Mouse (Mus musculus) layer of hippocampus, adult 2 months (tissue): ENCODE data around the gene Zfp629. TPM values are rescaled to one million over a fixed set of nuclear protein-coding genes. Genes with fewer than 3 reads are reported as not detected.
"Not testable (repeated sequence)": the region's sequence is repeated elsewhere in the genome, so short reads cannot be mapped to it uniquely, and the experiment has no call there.

Experiments
- DNase-seq, 2 experiments: peaks; one replicate each; pipeline ENCODE4 v3.0.0; 2022; ENCODE audit warnings: low spot score in 2 of 2
- H3K27ac ChIP-seq: fragments of 200-600 bp; 2 replicates; pipeline ENCODE4 v1.8.1; 2022
- H3K4me3 ChIP-seq: fragments of 200-600 bp; 2 replicates; pipeline ENCODE4 v1.8.1; 2022; ENCODE audit warnings: mild to moderate bottlenecking
- CTCF ChIP-seq: fragments of 200-600 bp; conservative IDR thresholded peaks from 2 replicates; pipeline ENCODE4 v1.8.1; 2022; ENCODE audit warnings: antibody characterized with exemption, mild to moderate bottlenecking, moderate library complexity
- long read RNA-seq, 2 experiments: library from polyadenylated mRNA; stranded (forward); transcript quantifications; one replicate each; pipeline ENCODE4 v2.0.0; 2021; ENCODE audit warnings: borderline mapping rate in 2 of 2
- total RNA-seq, 2 experiments: library from RNA; stranded (reverse); gene quantifications; 2 replicates each; pipeline ENCODE4 v1.2.3; 2021

Gene Zfp629
- 10 to 100 TPM; 21.8 to 22.5 TPM for total RNA-seq
- long read RNA-seq, experiment 1, full-length matches to known transcripts: 4 of 10 reads
- long read RNA-seq, experiment 1, partial matches to known transcripts: 3 of 10 reads
- long read RNA-seq, experiment 1, other reads (novel, unspliced or antisense): 3 of 10 reads
- long read RNA-seq, experiment 2, full-length matches to known transcripts: 4 of 13 reads
- long read RNA-seq, experiment 2, partial matches to known transcripts: 2 of 13 reads
- long read RNA-seq, experiment 2, other reads (novel, unspliced or antisense): 7 of 13 reads

- TF ChIP-seq CTCF: no peak
- DNase-seq: peak; percentile 78 to 79
- Histone ChIP-seq H3K27ac (peak within 1 kb of the TSS; percentile 93), H3K4me3 (peak within 1 kb of the TSS; percentile 98)
Measured at GRCm38 (mm10) chr7:127614891-127615843, at the start of gene Zfp629. Gene Zfp629, minus strand, starts transcription at chr7:127615797.

- Histone ChIP-seq H3K4me3 (no peak overlapping the region), H3K27ac (no peak overlapping the region)
- DNase-seq: no peak
- TF ChIP-seq CTCF: no peak
Measured at GRCm38 (mm10) chr7:127662926-127663325, 47.3 kb upstream of the Zfp629 start.

GRCm38 (mm10) chr7:127661833-127662232 is 46.2 kb upstream of the Zfp629 start:
- no peak overlapping the region for H3K4me3 ChIP-seq
- H3K27ac ChIP-seq: no peak overlapping the region
- no peak for TF ChIP-seq CTCF
- no peak for DNase-seq

GRCm38 (mm10) chr7:127660882-127661281 is 45.3 kb upstream of the Zfp629 start:
- TF ChIP-seq CTCF: peak; percentile 48
- DNase-seq: no peak
- H3K4me3 ChIP-seq: no peak overlapping the region
- no peak overlapping the region for H3K27ac ChIP-seq

GRCm38 (mm10) chr7:127656946-127657345 is 41.3 kb upstream of the Zfp629 start:
- TF ChIP-seq CTCF: peak; percentile 79
- peak in 1 of 2 experiments; percentile 51 for DNase-seq
- H3K4me3 ChIP-seq: no peak overlapping the region
- no peak overlapping the region for H3K27ac ChIP-seq

- DNase-seq: no peak
- Histone ChIP-seq H3K4me3 (no peak overlapping the region), H3K27ac (no peak overlapping the region)
- no peak for TF ChIP-seq CTCF
Measured at GRCm38 (mm10) chr7:127654318-127654717, 38.7 kb upstream of the Zfp629 start.

GRCm38 (mm10) chr7:127652050-127652449 is 36.5 kb upstream of the Zfp629 start:
- Histone ChIP-seq H3K4me3 (no peak overlapping the region), H3K27ac (no peak overlapping the region)
- TF ChIP-seq CTCF: no peak
- DNase-seq: no peak

GRCm38 (mm10) chr7:127651624-127652023 is 36.0 kb upstream of the Zfp629 start:
- H3K4me3 ChIP-seq: no peak overlapping the region
- no peak for DNase-seq
- no peak for TF ChIP-seq CTCF
- no peak overlapping the region for H3K27ac ChIP-seq

- no peak overlapping the region for H3K4me3 ChIP-seq
- no peak overlapping the region for H3K27ac ChIP-seq
- TF ChIP-seq CTCF: no peak
- DNase-seq: no peak
Measured at GRCm38 (mm10) chr7:127649206-127649605, 33.6 kb upstream of the Zfp629 start.

GRCm38 (mm10) chr7:127648516-127649201 is 33.1 kb upstream of the Zfp629 start:
- Histone ChIP-seq H3K27ac (no peak overlapping the region), H3K4me3 (no peak overlapping the region)
- no peak for TF ChIP-seq CTCF
- no peak for DNase-seq

GRCm38 (mm10) chr7:127647576-127647975 is 32.0 kb upstream of the Zfp629 start:
- H3K27ac ChIP-seq, DNase-seq, H3K4me3 ChIP-seq: not testable (repeated sequence)

GRCm38 (mm10) chr7:127646363-127646762 is 30.8 kb upstream of the Zfp629 start:
- no peak overlapping the region for H3K4me3 ChIP-seq
- TF ChIP-seq CTCF: no peak
- no peak for DNase-seq
- no peak overlapping the region for H3K27ac ChIP-seq

- no peak overlapping the region for H3K4me3 ChIP-seq
- peak; percentile 36 for TF ChIP-seq CTCF
- DNase-seq: no peak
- H3K27ac ChIP-seq: no peak overlapping the region
Measured at GRCm38 (mm10) chr7:127642254-127642653, 26.7 kb upstream of the Zfp629 start.
